Mouse (Mus musculus) erythroblast, embryonic 14.5 days (primary cell): Measurements from ENCODE around the gene Stat5a.

Experiments used
- GATA1 ChIP-seq: IDR thresholded peaks from 2 replicates; pipeline ENCODE4 v1.6.1; 2012; ENCODE audit warnings: low read length, inconsistent platforms, mixed read lengths
- TAL1 ChIP-seq: IDR thresholded peaks from 3 replicates; pipeline ENCODE4 v1.6.1; 2012; ENCODE audit warnings: low read length, inconsistent platforms, mixed read lengths

GRCm38 (mm10) chr11:100891256-100892123, 32.3 kb downstream of the Stat5a start:
- peak; percentile 79 for TF ChIP-seq TAL1
- TF ChIP-seq GATA1, result peak; percentile 72
